9 mouse cellular contexts compared by ENCODE assay signal in the genomic region with DNA sequence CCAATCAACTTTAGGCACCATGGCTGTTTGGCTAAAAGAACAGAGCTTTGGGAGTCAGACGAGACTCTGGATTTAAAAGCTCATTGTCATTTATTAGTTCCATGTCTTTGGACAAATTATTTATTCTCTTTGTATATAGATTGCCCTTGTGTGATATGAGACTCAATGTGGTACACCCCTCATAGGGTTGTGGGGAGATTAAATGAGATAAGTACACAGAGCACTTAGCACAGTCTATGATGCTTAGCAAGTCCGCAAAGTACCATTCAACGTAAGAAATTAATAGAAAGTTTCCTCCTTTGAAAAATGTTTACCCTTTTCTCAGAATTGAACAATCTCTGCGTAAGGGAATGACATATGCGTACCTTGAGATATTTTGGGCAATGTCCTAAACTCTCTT. TPM values are rescaled to one million over a fixed set of nuclear protein-coding genes. Genes with fewer than 3 reads are reported as not detected.
A peak's percentile ranks its signal among the peaks of the same experiment; 100 is the strongest.
DNase-seq lines count a peak whose midpoint lies in the region; ATAC-seq lines count a peak whose summit lies in the region.
"Had no signal": no experiment of that assay in that cellular context is flagged by ENCODE, and none has a peak within 500 bp of the region (broad histone marks: within the 10 kb centered on the region; RNA-seq: fewer than 3 reads in every experiment).

No protein-coding gene starts in this region.

- peak overlapping the region; percentile 47 for H3K4me2 ChIP-seq in kidney, embryonic 14.5 days (replicated peaks; ENCODE audit: low read depth, low read length)
- peak overlapping the region; percentile 54 for H3K4me2 ChIP-seq in embryonic facial prominence, embryonic 14.5 days (ENCODE audit: low read depth, low read length)
- peak overlapping the region; percentile 46 for H3K4me2 ChIP-seq in hindbrain, embryonic 16.5 days (ENCODE audit: low read length)
- peak overlapping the region; percentile 48 for H3K4me2 ChIP-seq in midbrain, embryonic 16.5 days (ENCODE audit: low read length)

- DNase-seq in kidney, postnatal 4 days: no peak
- DNase-seq in embryonic facial prominence, embryonic 14.5 days (ENCODE audit: low spot score): no peak
- no peak for DNase-seq in right cerebral cortex, postnatal 4 days
- DNase-seq in frontal cortex, postnatal 36 days (ENCODE audit: low spot score in 2 of 2): no peak

- H3K4me1 ChIP-seq in kidney, embryonic 14.5 days (ENCODE audit: control insufficient read depth, insufficient read depth, low read length): no peaks in the 10 kb centered on the region
- H3K4me1 ChIP-seq in embryonic facial prominence, embryonic 14.5 days (ENCODE audit: control insufficient read depth, insufficient read depth, low read length): no peaks in the 10 kb centered on the region
- no peaks in the 10 kb centered on the region for H3K4me1 ChIP-seq in hindbrain, embryonic 16.5 days (ENCODE audit: control insufficient read depth, insufficient read depth, low read depth, low read length)
- peaks cover 2% of the 10 kb centered on the region; the same call in 1 of the 2 replicates for H3K4me1 ChIP-seq in midbrain, embryonic 16.5 days (ENCODE audit: control insufficient read depth, insufficient read depth, low read length)

- no peak overlapping the region for H3K9ac ChIP-seq in kidney, embryonic 14.5 days (ENCODE audit: low read depth, low read length)
- H3K9ac ChIP-seq in embryonic facial prominence, embryonic 14.5 days (ENCODE audit: low read depth, low read length): no peak overlapping the region
- no peak overlapping the region for H3K9ac ChIP-seq in hindbrain, embryonic 16.5 days (ENCODE audit: low read depth, low read length)
- H3K9ac ChIP-seq in midbrain, embryonic 16.5 days (ENCODE audit: low read depth, low read length): no peak overlapping the region

- 63% methylated on average over 5 of the region's 5 CpGs for WGBS in kidney, embryonic 14.5 days
- WGBS in embryonic facial prominence, embryonic 14.5 days: 46% methylated on average over 5 of the region's 5 CpGs
- WGBS in hindbrain, embryonic 16.5 days: 35% methylated on average over 5 of the region's 5 CpGs
- WGBS in midbrain, embryonic 16.5 days: 36% methylated on average over 5 of the region's 5 CpGs

- H3K36me3 ChIP-seq in kidney, embryonic 14.5 days (ENCODE audit: control insufficient read depth, insufficient read depth, low read length): no peaks in the 10 kb centered on the region
- no peaks in the 10 kb centered on the region for H3K36me3 ChIP-seq in embryonic facial prominence, embryonic 14.5 days (ENCODE audit: control insufficient read depth, insufficient read depth, low read length)
- H3K36me3 ChIP-seq in hindbrain, embryonic 16.5 days (ENCODE audit: control insufficient read depth, insufficient read depth, low read length): no peaks in the 10 kb centered on the region
- 0 out of 2 replicates have a peak, but pooled peaks cover 2% of the 10 kb centered on the region for H3K36me3 ChIP-seq in midbrain, embryonic 16.5 days (ENCODE audit: control insufficient read depth, insufficient read depth, low read length)
- H3K36me3 ChIP-seq: G1E had no signal

- H3K27ac ChIP-seq in kidney, embryonic 14.5 days (ENCODE audit: low read depth, low read length): no peak overlapping the region
- H3K27ac ChIP-seq in embryonic facial prominence, embryonic 14.5 days (replicated peaks; ENCODE audit: low read depth, low read length): no peak overlapping the region
- no peak overlapping the region for H3K27ac ChIP-seq in hindbrain, embryonic 16.5 days (ENCODE audit: low read depth, low read length)
- 0 out of 2 replicates have a peak overlapping the region, but pooled peaks have one; percentile 42 for H3K27ac ChIP-seq in midbrain, embryonic 16.5 days (ENCODE audit: low read length)

- ATAC-seq in kidney, embryonic 14.5 days (ENCODE audit: low FRiP score, low TSS enrichment): peak; percentile 24; the same call in 1 of the 2 replicates
- ATAC-seq in embryonic facial prominence, embryonic 14.5 days (ENCODE audit: low read depth): 0 out of 2 replicates have a peak, but pooled peaks have one; percentile 16
- ATAC-seq in hindbrain, embryonic 16.5 days: peak; percentile 41
- ATAC-seq in midbrain, embryonic 16.5 days: peak; percentile 59
- ATAC-seq in erythroblast, adult 5-6 weeks (replicated peaks; ENCODE audit: low FRiP score, poor library complexity, severe bottlenecking): no peak

- peaks cover 6% of the 10 kb centered on the region; the same call in 1 of the 2 replicates for H3K27me3 ChIP-seq in kidney, embryonic 14.5 days (ENCODE audit: control insufficient read depth, insufficient read depth, low read length)
- H3K27me3 ChIP-seq in embryonic facial prominence, embryonic 14.5 days (replicated peaks; ENCODE audit: control insufficient read depth, insufficient read depth, low read length): peaks cover 40% of the 10 kb centered on the region
- peaks cover 9% of the 10 kb centered on the region for H3K27me3 ChIP-seq in hindbrain, embryonic 16.5 days (replicated peaks; ENCODE audit: control insufficient read depth, insufficient read depth, low read length)
- H3K27me3 ChIP-seq in midbrain, embryonic 16.5 days (ENCODE audit: control insufficient read depth, insufficient read depth, low read depth, low read length): peaks cover 17% of the 10 kb centered on the region

- H3K4me3 ChIP-seq in kidney, embryonic 14.5 days (ENCODE audit: low read length): peak overlapping the region; percentile 58
- H3K4me3 ChIP-seq in embryonic facial prominence, embryonic 14.5 days (ENCODE audit: low read depth, low read length): peak overlapping the region; percentile 54
- peak overlapping the region; percentile 56 for H3K4me3 ChIP-seq in hindbrain, embryonic 16.5 days (ENCODE audit: low read length)
- peak overlapping the region; percentile 57 for H3K4me3 ChIP-seq in midbrain, embryonic 16.5 days (ENCODE audit: low read depth, low read length)

- no peaks in the 10 kb centered on the region for H3K9me3 ChIP-seq in kidney, embryonic 14.5 days (ENCODE audit: control insufficient read depth, low read length)
- no peaks in the 10 kb centered on the region for H3K9me3 ChIP-seq in embryonic facial prominence, embryonic 14.5 days (ENCODE audit: control insufficient read depth, low read length)
- no peaks in the 10 kb centered on the region for H3K9me3 ChIP-seq in hindbrain, embryonic 16.5 days (ENCODE audit: control insufficient read depth, low read length)
- no peaks in the 10 kb centered on the region for H3K9me3 ChIP-seq in midbrain, embryonic 16.5 days (replicated peaks; ENCODE audit: control insufficient read depth, low read length, poor library complexity, severe bottlenecking)
- H3K9me3 ChIP-seq: G1E had no signal

RNA-seq across cellular contexts. Expression of a gene that starts 0.5 kb away (rescaled TPM):
- polyA plus RNA-seq in kidney, embryonic 14.5 days (2014; fragmentation: Nextera tagmentation; extraction: Ambion mirVana): 3.8 and 4.8 TPM in 2 replicates
- polyA plus RNA-seq in embryonic facial prominence, embryonic 14.5 days (2014; fragmentation: Nextera tagmentation; extraction: Ambion mirVana): 2.0 and 2.8 TPM in 2 replicates
- polyA plus RNA-seq in hindbrain, embryonic 16.5 days (2015; fragmentation: Nextera tagmentation; extraction: Ambion mirVana): 5.9 and 6.8 TPM in 2 replicates
- 8.1 and 8.3 TPM in 2 replicates for polyA plus RNA-seq in midbrain, embryonic 16.5 days (2015; fragmentation: Nextera tagmentation; extraction: Ambion mirVana)
- not detected in 2 replicates for total RNA-seq in erythroblast, adult 5-6 weeks (2015; ENCODE audit: low replicate concordance)
- total RNA-seq in erythroblast, adult 5-6 weeks (2017; ENCODE audit: low replicate concordance): under 0.01 and 0.09 TPM in 2 replicates
- polyA plus RNA-seq: G1E had no signal

RNA-seq across cellular contexts. Expression of a gene that starts 34.6 kb away (rescaled TPM):
- not detected in 2 replicates for polyA plus RNA-seq in kidney, embryonic 14.5 days (2014; fragmentation: Nextera tagmentation; extraction: Ambion mirVana)
- not detected in 2 replicates for polyA plus RNA-seq in embryonic facial prominence, embryonic 14.5 days (2014; fragmentation: Nextera tagmentation; extraction: Ambion mirVana)
- not detected in 2 replicates for polyA plus RNA-seq in hindbrain, embryonic 16.5 days (2015; fragmentation: Nextera tagmentation; extraction: Ambion mirVana)
- not detected in 2 replicates for polyA plus RNA-seq in midbrain, embryonic 16.5 days (2015; fragmentation: Nextera tagmentation; extraction: Ambion mirVana)
- not detected in 2 replicates for total RNA-seq in erythroblast, adult 5-6 weeks (2015; ENCODE audit: low replicate concordance)
- not detected in 2 replicates for total RNA-seq in erythroblast, adult 5-6 weeks (2017; ENCODE audit: low replicate concordance)
- total RNA-seq: G1E had no signal
- polyA plus RNA-seq: G1E had no signal

RNA-seq across cellular contexts. Expression of a gene that starts 58.5 kb away (rescaled TPM):
- polyA plus RNA-seq in kidney, embryonic 14.5 days (2014; fragmentation: Nextera tagmentation; extraction: Ambion mirVana): 0.24 TPM in 1 of 2 replicates, not detected in the other
- 0.35 and 0.65 TPM in 2 replicates for polyA plus RNA-seq in embryonic facial prominence, embryonic 14.5 days (2014; fragmentation: Nextera tagmentation; extraction: Ambion mirVana)
- polyA plus RNA-seq in hindbrain, embryonic 16.5 days (2015; fragmentation: Nextera tagmentation; extraction: Ambion mirVana): 0.20 TPM in 2 replicates
- polyA plus RNA-seq in midbrain, embryonic 16.5 days (2015; fragmentation: Nextera tagmentation; extraction: Ambion mirVana): not detected in 2 replicates
- total RNA-seq in erythroblast, adult 5-6 weeks (2015; ENCODE audit: low replicate concordance): not detected in 2 replicates
- not detected in 2 replicates for total RNA-seq in erythroblast, adult 5-6 weeks (2017; ENCODE audit: low replicate concordance)
- total RNA-seq: G1E had no signal
- polyA plus RNA-seq: G1E had no signal
